Mouse (Mus musculus) hindbrain, embryonic 11.5 days (tissue): ENCODE measurements at regions not wholly inside any gene's neighbourhood (a gene's known extent, or its start where the extent isn't known, plus 50 kb on each side); places are given as distances from the start of the nearest gene placed in this dataset.
A peak's percentile ranks its signal among the peaks of the same experiment; 100 is the strongest.

Experiments used
- ATAC-seq: fragments of 200-750 bp; cut with Nextera tagmentation; 2 replicates; pipeline ENCODE4 v1.8.0; 2017; ENCODE audit warnings: mild to moderate bottlenecking, moderate TSS enrichment, moderate library complexity; ENCODE audit not compliant: low FRiP score
- DNase-seq: peaks from one replicate; pipeline ENCODE4 v3.0.0-alpha.2; 2015; ENCODE audit warnings: low spot score
- H3K27ac ChIP-seq: fragments of 300-500 bp; sonication (generic); 2 replicates; pipeline ENCODE4 v1.5.1; 2014; ENCODE audit warnings: mild to moderate bottlenecking, low read depth, low read length
- H3K27me3 ChIP-seq: fragments of 300-500 bp; sonication (generic); 2 replicates; pipeline ENCODE4 v1.6.1; 2014; ENCODE audit warnings: mild to moderate bottlenecking, low read length, moderate library complexity, mixed read lengths; ENCODE audit not compliant: control insufficient read depth, insufficient read depth
- H3K36me3 ChIP-seq: fragments of 300-500 bp; sonication (generic); 2 replicates; pipeline ENCODE4 v1.6.1; 2014; ENCODE audit warnings: mild to moderate bottlenecking, low read length, moderate library complexity, mixed read lengths; ENCODE audit not compliant: control insufficient read depth, insufficient read depth
- H3K4me1 ChIP-seq: fragments of 300-500 bp; sonication (generic); replicated peaks from 2 replicates; pipeline ENCODE4 v1.6.1; 2014; ENCODE audit warnings: low read length, mixed read lengths; ENCODE audit not compliant: control insufficient read depth, insufficient read depth
- H3K4me2 ChIP-seq: fragments of 300-500 bp; sonication (generic); replicated peaks from 2 replicates; pipeline ENCODE4 v1.6.1; 2014; ENCODE audit warnings: mild to moderate bottlenecking, low read depth, low read length
- H3K4me3 ChIP-seq: fragments of 300-500 bp; sonication (generic); 2 replicates; pipeline ENCODE4 v1.5.1; 2014; ENCODE audit warnings: low read depth, low read length
- H3K9ac ChIP-seq: fragments of 300-500 bp; sonication (generic); 2 replicates; pipeline ENCODE4 v1.6.1; 2014; ENCODE audit warnings: low read depth, low read length
- H3K9me3 ChIP-seq: fragments of 300-500 bp; sonication (generic); 2 replicates; pipeline ENCODE4 v1.6.1; 2016; ENCODE audit warnings: low read length; ENCODE audit not compliant: control insufficient read depth
- WGBS: fragments of 180-500 bp; shearing (Covaris S2); extraction: QIAGEN DNeasy Blood & Tissue Kit; methylation state at CpG from one replicate; pipeline ENCODE4 v1.1.7; 2014; 5-methylcytosine and 5-hydroxymethylcytosine counted together

DNA sequence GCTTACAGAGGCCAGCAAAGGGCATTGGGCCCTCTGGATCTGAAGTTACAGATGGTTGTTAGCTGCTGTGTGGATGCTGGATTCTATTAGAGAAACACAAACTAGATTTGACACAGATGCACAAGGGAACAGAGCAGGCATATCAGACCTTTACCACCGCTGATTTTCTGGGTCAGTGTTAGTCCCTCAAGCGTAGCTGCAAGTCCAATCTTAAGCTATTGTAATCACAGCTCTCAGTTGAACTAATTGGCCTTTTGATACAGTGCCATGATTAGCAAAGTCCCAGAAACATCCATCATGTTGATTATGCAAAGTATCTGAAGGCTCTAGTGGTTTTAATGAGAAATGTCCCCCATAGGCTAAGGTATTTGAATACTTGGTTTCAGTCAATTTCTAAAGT is 54.2 kb upstream of the Plppr5 start:
- DNase-seq (peak; percentile 15), ATAC-seq (peak; percentile 55; the same call in 1 of the 2 replicates)
- no peak overlapping the region for H3K9ac ChIP-seq
- H3K27me3 ChIP-seq, result no peaks in the 10 kb centered on the region
- no peak overlapping the region for H3K27ac ChIP-seq
- H3K4me3 ChIP-seq, result no peak overlapping the region
- H3K36me3 ChIP-seq, result no peaks in the 10 kb centered on the region
- no peak overlapping the region for H3K4me2 ChIP-seq
- H3K9me3 ChIP-seq, result no peaks in the 10 kb centered on the region
- 52% methylated on average over 2 of the region's 2 CpGs for WGBS
- no peaks in the 10 kb centered on the region for H3K4me1 ChIP-seq

GRCm38 (mm10) chr3:117508090-117508489 is 66.5 kb upstream of the Plppr5 start:
- Histone ChIP-seq H3K4me3 (no peak overlapping the region), H3K9ac (no peak overlapping the region), H3K9me3 (no peaks in the 10 kb centered on the region), H3K36me3 (no peaks in the 10 kb centered on the region), H3K4me2 (no peak overlapping the region), H3K27me3 (no peaks in the 10 kb centered on the region), H3K27ac (no peak overlapping the region), H3K4me1 (no peaks in the 10 kb centered on the region)
- ATAC-seq (no peak), DNase-seq (no peak)

- WGBS, result 56% methylated on average over 1 of the region's 1 CpGs
- Histone ChIP-seq H3K27me3 (no peaks in the 10 kb centered on the region), H3K9me3 (no peaks in the 10 kb centered on the region), H3K4me3 (no peak overlapping the region), H3K4me1 (no peaks in the 10 kb centered on the region), H3K4me2 (no peak overlapping the region), H3K9ac (no peak overlapping the region), H3K36me3 (no peaks in the 10 kb centered on the region), H3K27ac (no peak overlapping the region)
- ATAC-seq (peak; percentile 59), DNase-seq (peak; percentile 14)
Observed at GRCm38 (mm10) chr3:117506151-117506723, 68.4 kb upstream of the Plppr5 start.

- ATAC-seq, result no peak
- Histone ChIP-seq H3K4me3 (no peak overlapping the region), H3K4me1 (no peaks in the 10 kb centered on the region), H3K9ac (no peak overlapping the region), H3K36me3 (no peaks in the 10 kb centered on the region), H3K27me3 (no peaks in the 10 kb centered on the region), H3K9me3 (no peaks in the 10 kb centered on the region), H3K4me2 (no peak overlapping the region), H3K27ac (no peak overlapping the region)
- DNase-seq, result no peak
- 28% methylated on average over 5 of the region's 5 CpGs for WGBS
Observed at GRCm38 (mm10) chr3:117501107-117501506, 73.5 kb upstream of the Plppr5 start.

GRCm38 (mm10) chr3:117498138-117498897 is 76.3 kb upstream of the Plppr5 start:
- Histone ChIP-seq H3K27ac (no peak overlapping the region), H3K4me3 (no peak overlapping the region), H3K4me2 (no peak overlapping the region), H3K9ac (no peak overlapping the region), H3K27me3 (no peaks in the 10 kb centered on the region), H3K9me3 (no peaks in the 10 kb centered on the region), H3K4me1 (no peaks in the 10 kb centered on the region), H3K36me3 (no peaks in the 10 kb centered on the region)
- WGBS, result 87% methylated on average over 5 of the region's 5 CpGs
- ATAC-seq (no peak), DNase-seq (peak; percentile 11)

GRCm38 (mm10) chr3:117494118-117494517 is 80.5 kb upstream of the Plppr5 start:
- Histone ChIP-seq H3K9me3 (no peaks in the 10 kb centered on the region), H3K4me3 (no peak overlapping the region), H3K4me2 (no peak overlapping the region), H3K27ac (no peak overlapping the region), H3K4me1 (no peaks in the 10 kb centered on the region), H3K27me3 (no peaks in the 10 kb centered on the region), H3K9ac (no peak overlapping the region), H3K36me3 (no peaks in the 10 kb centered on the region)
- 68% methylated on average over 2 of the region's 2 CpGs for WGBS
- ATAC-seq, result no peak
- peak; percentile 62 for DNase-seq

GRCm38 (mm10) chr3:117487281-117488027 is 87.2 kb upstream of the Plppr5 start:
- Histone ChIP-seq H3K9ac (no peak overlapping the region), H3K4me2 (no peak overlapping the region), H3K9me3 (no peaks in the 10 kb centered on the region), H3K4me3 (no peak overlapping the region), H3K4me1 (no peaks in the 10 kb centered on the region), H3K27ac (no peak overlapping the region), H3K36me3 (no peaks in the 10 kb centered on the region), H3K27me3 (no peaks in the 10 kb centered on the region)
- ATAC-seq (no peak), DNase-seq (no peak)
- 83% methylated on average over 11 of the region's 11 CpGs for WGBS

GRCm38 (mm10) chr3:117486351-117486750 is 88.3 kb upstream of the Plppr5 start:
- H3K4me3 ChIP-seq, result no peak overlapping the region
- no peaks in the 10 kb centered on the region for H3K9me3 ChIP-seq
- ATAC-seq (no peak), DNase-seq (no peak)
- no peaks in the 10 kb centered on the region for H3K36me3 ChIP-seq
- no peaks in the 10 kb centered on the region for H3K4me1 ChIP-seq
- H3K27ac ChIP-seq, result no peak overlapping the region
- H3K4me2 ChIP-seq, result no peak overlapping the region
- WGBS, result 81% methylated on average over 2 of the region's 2 CpGs
- H3K27me3 ChIP-seq, result no peaks in the 10 kb centered on the region
- H3K9ac ChIP-seq, result no peak overlapping the region
